Mouse (Mus musculus): Measurements from ENCODE around the gene Acy3. TPM values are rescaled to one million over a fixed set of nuclear protein-coding genes. Genes with fewer than 3 reads are reported as not detected.

Acy3 gene
- polyA plus RNA-seq, 1 experiment from 2014 or later, result 8.0 TPM

DNA sequence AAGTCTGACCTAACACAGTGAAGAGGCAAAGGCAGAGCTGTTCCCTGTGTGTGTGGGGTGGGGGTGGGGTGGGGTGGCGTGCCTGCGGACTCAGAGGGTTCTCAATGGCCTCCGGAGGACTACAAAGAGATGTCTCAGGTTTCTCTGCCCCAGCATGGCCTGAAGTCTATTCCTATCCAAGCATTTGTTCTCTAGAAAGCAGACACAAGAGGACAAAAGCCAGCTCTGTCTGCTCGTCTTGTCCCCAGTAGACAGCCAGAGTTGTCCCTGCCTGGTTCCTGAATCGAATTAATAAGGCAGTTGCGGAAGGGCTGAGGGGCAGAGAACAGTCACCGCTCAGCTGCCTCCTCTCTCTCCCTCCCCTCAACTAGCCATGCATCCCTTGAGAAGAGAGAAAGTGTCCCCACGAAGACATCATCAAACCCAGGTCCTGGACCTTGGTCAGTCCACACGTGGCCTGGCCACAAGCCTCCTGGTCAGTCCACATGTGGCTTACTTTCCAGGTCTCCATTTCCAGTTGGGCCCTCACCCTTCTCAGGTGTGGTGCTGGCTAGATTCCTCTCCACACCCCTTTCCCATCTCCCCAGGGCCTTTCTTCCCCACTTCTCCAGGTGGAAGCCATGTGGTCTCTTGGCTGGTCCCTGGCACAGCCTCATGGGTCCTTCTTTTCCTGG is 2.7 kb upstream of the Acy3 start:
- 56% methylated on average over 9 of the region's 9 CpGs for WGBS (ENCODE audit: insufficient replicate concordance)
- peaks cover 3% of the 10 kb centered on the region; the same call in 1 of the 2 replicates for H3K36me3 ChIP-seq (ENCODE audit: control insufficient read depth, insufficient read depth, low read length)
- H3K9me3 ChIP-seq (replicated peaks; ENCODE audit: control insufficient read depth, low read length), result 0 out of 2 replicates have a peak, but pooled peaks cover under 1% of the 10 kb centered on the region
- no peaks in the 10 kb centered on the region for H3K27me3 ChIP-seq (ENCODE audit: control insufficient read depth, insufficient read depth, low read length)
- no peak overlapping the region for H3K27ac ChIP-seq (ENCODE audit: low read depth, low read length)
- no peak overlapping the region for H3K9ac ChIP-seq (ENCODE audit: low read depth, low read length)
- no peak overlapping the region for H3K4me3 ChIP-seq (ENCODE audit: low read depth, low read length)
- H3K4me2 ChIP-seq, result no peak overlapping the region
- ATAC-seq (replicated peaks; ENCODE audit: insufficient number of reproducible peaks, low FRiP score, low TSS enrichment), result no peak
- H3K4me1 ChIP-seq (ENCODE audit: control insufficient read depth, insufficient read depth, low read length), result peaks cover 26% of the 10 kb centered on the region

- Histone ChIP-seq H3K9ac (ENCODE audit: low read depth, low read length) (0 out of 2 replicates have a peak overlapping the region, but pooled peaks have one; percentile 1), H3K4me2 (no peak overlapping the region), H3K27ac (ENCODE audit: low read depth, low read length) (peak overlapping the region; percentile 11), H3K27me3 (ENCODE audit: control insufficient read depth, insufficient read depth, low read length) (no peaks in the 10 kb centered on the region), H3K4me3 (ENCODE audit: low read depth, low read length) (no peak overlapping the region), H3K36me3 (ENCODE audit: control insufficient read depth, insufficient read depth, low read length) (peaks cover 3% of the 10 kb centered on the region; the same call in 1 of the 2 replicates), H3K4me1 (ENCODE audit: control insufficient read depth, insufficient read depth, low read length) (peaks cover 26% of the 10 kb centered on the region), H3K9me3 (replicated peaks; ENCODE audit: control insufficient read depth, low read length) (0 out of 2 replicates have a peak, but pooled peaks cover 2% of the 10 kb centered on the region)
- WGBS (ENCODE audit: insufficient replicate concordance), result 29% methylated on average over 8 of the region's 8 CpGs
- ATAC-seq (replicated peaks; ENCODE audit: insufficient number of reproducible peaks, low FRiP score, low TSS enrichment), result no peak
Observed at GRCm38 (mm10) chr19:3985261-3985681, 1.1 kb upstream of the Acy3 start.

- no peak overlapping the region for H3K4me2 ChIP-seq
- 76% methylated on average over 14 of the region's 14 CpGs for WGBS (ENCODE audit: insufficient replicate concordance)
- no peaks in the 10 kb centered on the region; the same call in 1 of the 2 replicates for H3K27me3 ChIP-seq (ENCODE audit: control insufficient read depth, insufficient read depth, low read length)
- no peak overlapping the region for H3K4me3 ChIP-seq (ENCODE audit: low read depth, low read length)
- H3K9ac ChIP-seq (ENCODE audit: low read depth, low read length), result no peak overlapping the region
- H3K9me3 ChIP-seq (replicated peaks; ENCODE audit: control insufficient read depth, low read length), result 0 out of 2 replicates have a peak, but pooled peaks cover 2% of the 10 kb centered on the region
- H3K4me1 ChIP-seq (ENCODE audit: control insufficient read depth, insufficient read depth, low read length), result peaks cover 26% of the 10 kb centered on the region
- H3K27ac ChIP-seq (ENCODE audit: low read depth, low read length), result no peak overlapping the region
- ATAC-seq (replicated peaks; ENCODE audit: insufficient number of reproducible peaks, low FRiP score, low TSS enrichment), result no peak
- H3K36me3 ChIP-seq (ENCODE audit: control insufficient read depth, insufficient read depth, low read length), result peaks cover 3% of the 10 kb centered on the region; the same call in 1 of the 2 replicates
Observed at GRCm38 (mm10) chr19:3988066-3988465, 1.7 kb downstream of the Acy3 start.

- H3K27ac ChIP-seq (ENCODE audit: low read depth, low read length), result no peak overlapping the region
- H3K4me2 ChIP-seq, result no peak overlapping the region
- no peak overlapping the region for H3K4me3 ChIP-seq (ENCODE audit: low read depth, low read length)
- ATAC-seq (replicated peaks; ENCODE audit: insufficient number of reproducible peaks, low FRiP score, low TSS enrichment), result no peak
- H3K27me3 ChIP-seq (ENCODE audit: control insufficient read depth, insufficient read depth, low read length), result no peaks in the 10 kb centered on the region; the same call in 1 of the 2 replicates
- WGBS (ENCODE audit: insufficient replicate concordance), result 80% methylated on average over 4 of the region's 4 CpGs
- peaks cover 3% of the 10 kb centered on the region; the same call in 1 of the 2 replicates for H3K36me3 ChIP-seq (ENCODE audit: control insufficient read depth, insufficient read depth, low read length)
- peaks cover 23% of the 10 kb centered on the region for H3K4me1 ChIP-seq (ENCODE audit: control insufficient read depth, insufficient read depth, low read length)
- no peak overlapping the region for H3K9ac ChIP-seq (ENCODE audit: low read depth, low read length)
- 0 out of 2 replicates have a peak, but pooled peaks cover 2% of the 10 kb centered on the region for H3K9me3 ChIP-seq (replicated peaks; ENCODE audit: control insufficient read depth, low read length)
Observed at GRCm38 (mm10) chr19:3988750-3989149, 2.4 kb downstream of the Acy3 start.

DNA sequence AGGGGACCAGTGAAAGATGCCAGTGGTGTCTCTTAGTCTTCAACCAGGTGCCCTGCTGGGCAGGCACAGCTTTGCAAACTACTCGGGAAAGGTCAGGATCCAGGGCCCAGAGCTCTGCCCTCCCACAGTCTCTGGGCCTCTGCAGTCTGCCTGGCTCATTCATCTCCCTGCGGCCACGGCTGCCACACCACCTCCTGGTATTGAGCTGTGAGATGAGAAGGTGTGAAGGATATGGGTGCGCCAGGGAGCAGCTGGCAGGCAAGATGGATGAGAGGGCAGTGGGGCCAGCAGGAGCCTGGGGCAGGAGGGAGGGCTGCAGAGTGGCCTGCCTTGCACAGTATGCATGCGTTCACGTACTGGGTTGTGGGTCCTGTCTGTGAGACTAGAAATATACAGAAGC is 4.4 kb downstream of the Acy3 start:
- Histone ChIP-seq H3K9ac (ENCODE audit: low read depth, low read length) (peak overlapping the region; percentile 8; the same call in 1 of the 2 replicates), H3K4me1 (ENCODE audit: control insufficient read depth, insufficient read depth, low read length) (peaks cover 12% of the 10 kb centered on the region), H3K4me2 (no peak overlapping the region), H3K9me3 (replicated peaks; ENCODE audit: control insufficient read depth, low read length) (0 out of 2 replicates have a peak, but pooled peaks cover 2% of the 10 kb centered on the region), H3K27ac (ENCODE audit: low read depth, low read length) (no peak overlapping the region), H3K4me3 (ENCODE audit: low read depth, low read length) (no peak overlapping the region), H3K27me3 (ENCODE audit: control insufficient read depth, insufficient read depth, low read length) (no peaks in the 10 kb centered on the region; the same call in 1 of the 2 replicates), H3K36me3 (ENCODE audit: control insufficient read depth, insufficient read depth, low read length) (peaks cover 3% of the 10 kb centered on the region; the same call in 1 of the 2 replicates)
- no peak for ATAC-seq (replicated peaks; ENCODE audit: insufficient number of reproducible peaks, low FRiP score, low TSS enrichment)
- 51% methylated on average over 6 of the region's 6 CpGs for WGBS (ENCODE audit: insufficient replicate concordance)

DNA sequence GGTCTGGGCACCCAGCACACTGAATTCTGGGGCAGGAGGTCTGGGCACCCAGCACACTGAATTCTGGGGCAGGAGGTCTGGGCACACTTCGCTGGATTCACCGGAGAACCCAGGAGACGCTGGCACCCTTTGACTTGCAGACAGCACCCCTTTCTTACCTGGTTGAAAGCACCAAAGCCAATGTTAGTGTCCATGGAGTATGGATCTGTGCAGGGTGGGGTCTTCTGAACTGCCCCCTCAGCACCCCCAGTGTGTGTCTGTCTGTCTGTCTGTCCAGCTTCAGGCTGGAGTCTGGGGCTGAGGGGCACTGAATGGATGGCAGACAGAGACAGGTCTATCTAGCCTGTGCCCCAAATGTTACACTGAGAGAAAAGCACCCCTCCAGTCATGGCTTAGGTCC is 5.2 kb downstream of the Acy3 start:
- no peak for ATAC-seq (replicated peaks; ENCODE audit: insufficient number of reproducible peaks, low FRiP score, low TSS enrichment)
- peaks cover 3% of the 10 kb centered on the region; the same call in 1 of the 2 replicates for H3K36me3 ChIP-seq (ENCODE audit: control insufficient read depth, insufficient read depth, low read length)
- H3K27me3 ChIP-seq (ENCODE audit: control insufficient read depth, insufficient read depth, low read length), result no peaks in the 10 kb centered on the region; the same call in 1 of the 2 replicates
- H3K4me1 ChIP-seq (ENCODE audit: control insufficient read depth, insufficient read depth, low read length), result peaks cover 5% of the 10 kb centered on the region
- no peak overlapping the region for H3K27ac ChIP-seq (ENCODE audit: low read depth, low read length)
- H3K9ac ChIP-seq (ENCODE audit: low read depth, low read length), result no peak overlapping the region
- 89% methylated on average over 3 of the region's 3 CpGs for WGBS (ENCODE audit: insufficient replicate concordance)
- 0 out of 2 replicates have a peak, but pooled peaks cover 2% of the 10 kb centered on the region for H3K9me3 ChIP-seq (replicated peaks; ENCODE audit: control insufficient read depth, low read length)
- H3K4me3 ChIP-seq (ENCODE audit: low read depth, low read length), result no peak overlapping the region
- no peak overlapping the region for H3K4me2 ChIP-seq

DNA sequence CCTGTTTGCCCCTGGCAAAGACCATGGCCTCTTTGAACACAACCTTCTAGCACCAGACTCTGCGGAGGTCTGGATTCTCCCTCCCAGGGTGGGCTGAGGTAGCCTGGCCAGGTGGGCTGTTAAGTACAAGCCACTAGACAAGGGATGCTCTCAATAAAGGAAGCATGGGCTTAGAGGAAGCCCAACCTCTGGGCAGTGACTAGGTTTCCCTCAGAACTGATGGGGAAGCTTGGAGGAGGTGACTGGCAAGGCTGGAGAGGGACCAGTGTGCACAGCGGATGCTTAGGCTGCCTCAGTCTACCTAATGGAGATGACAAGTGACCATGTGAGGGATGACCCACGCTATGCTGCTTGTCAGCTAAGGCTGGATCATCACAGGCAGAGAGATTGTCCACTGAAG is 5.6 kb downstream of the Acy3 start:
- H3K27me3 ChIP-seq (ENCODE audit: control insufficient read depth, insufficient read depth, low read length), result no peaks in the 10 kb centered on the region; the same call in 1 of the 2 replicates
- H3K4me2 ChIP-seq, result no peak overlapping the region
- H3K9ac ChIP-seq (ENCODE audit: low read depth, low read length), result no peak overlapping the region
- H3K4me1 ChIP-seq (ENCODE audit: control insufficient read depth, insufficient read depth, low read length), result peaks cover 1% of the 10 kb centered on the region
- no peak overlapping the region for H3K27ac ChIP-seq (ENCODE audit: low read depth, low read length)
- H3K9me3 ChIP-seq (replicated peaks; ENCODE audit: control insufficient read depth, low read length), result 0 out of 2 replicates have a peak, but pooled peaks cover 2% of the 10 kb centered on the region
- no peak overlapping the region for H3K4me3 ChIP-seq (ENCODE audit: low read depth, low read length)
- no peak for ATAC-seq (replicated peaks; ENCODE audit: insufficient number of reproducible peaks, low FRiP score, low TSS enrichment)
- H3K36me3 ChIP-seq (ENCODE audit: control insufficient read depth, insufficient read depth, low read length), result peaks cover 3% of the 10 kb centered on the region; the same call in 1 of the 2 replicates
- WGBS (ENCODE audit: insufficient replicate concordance), result 79% methylated on average over 3 of the region's 3 CpGs

- 0 out of 2 replicates have a peak, but pooled peaks cover 2% of the 10 kb centered on the region for H3K9me3 ChIP-seq (replicated peaks; ENCODE audit: control insufficient read depth, low read length)
- H3K4me1 ChIP-seq (ENCODE audit: control insufficient read depth, insufficient read depth, low read length), result no peaks in the 10 kb centered on the region
- no peaks in the 10 kb centered on the region; the same call in 1 of the 2 replicates for H3K27me3 ChIP-seq (ENCODE audit: control insufficient read depth, insufficient read depth, low read length)
- H3K4me3 ChIP-seq (ENCODE audit: low read depth, low read length), result no peak within 1 kb of the TSS
- H3K27ac ChIP-seq (ENCODE audit: low read depth, low read length), result no peak within 1 kb of the TSS
- WGBS (ENCODE audit: insufficient replicate concordance), result 37% methylated on average over 5 of the region's 5 CpGs
- ATAC-seq (replicated peaks; ENCODE audit: insufficient number of reproducible peaks, low FRiP score, low TSS enrichment), result no peak
- no peak within 1 kb of the TSS for H3K4me2 ChIP-seq
- H3K36me3 ChIP-seq (ENCODE audit: control insufficient read depth, insufficient read depth, low read length), result peaks cover 3% of the 10 kb centered on the region; the same call in 1 of the 2 replicates
- H3K9ac ChIP-seq (ENCODE audit: low read depth, low read length), result 0 out of 2 replicates have a peak within 1 kb of the TSS, but pooled peaks have one; percentile 2
Observed at GRCm38 (mm10) chr19:3992416-3992815, 6.0 kb downstream of the Acy3 start, which contains the start of gene Tbx10. Gene Tbx10, plus strand, starts transcription at chr19:3992752.
